Mouse (Mus musculus) gastrocnemius, adult 18-20 months (tissue): ENCODE data around the gene Kcnc3. TPM values are rescaled to one million over a fixed set of nuclear protein-coding genes. Genes with fewer than 3 reads are reported as not detected.
A peak's percentile ranks its signal among the peaks of the same experiment; 100 is the strongest.

Experiments
- DNase-seq: peaks from one replicate; pipeline ENCODE4 v3.0.0; 2021; ENCODE audit warnings: low spot score
- long read RNA-seq, 2 experiments: library from polyadenylated mRNA; stranded (forward); transcript quantifications; one replicate each; pipeline ENCODE4 v2.0.0; 2021
- total RNA-seq, 2 experiments: library from RNA; stranded (reverse); gene quantifications; 2 replicates each; pipeline ENCODE4 v1.2.3; 2021

Kcnc3 gene
- 1 to 10 TPM; 3.7 to 5.1 TPM for total RNA-seq
- long read RNA-seq, experiment 1, partial matches to known transcripts: 0 of 3 reads
- long read RNA-seq, experiment 1, other reads (novel, unspliced or antisense): 3 of 3 reads
- long read RNA-seq, experiment 2, partial matches to known transcripts: 0 of 3 reads
- long read RNA-seq, experiment 2, other reads (novel, unspliced or antisense): 3 of 3 reads

DNA sequence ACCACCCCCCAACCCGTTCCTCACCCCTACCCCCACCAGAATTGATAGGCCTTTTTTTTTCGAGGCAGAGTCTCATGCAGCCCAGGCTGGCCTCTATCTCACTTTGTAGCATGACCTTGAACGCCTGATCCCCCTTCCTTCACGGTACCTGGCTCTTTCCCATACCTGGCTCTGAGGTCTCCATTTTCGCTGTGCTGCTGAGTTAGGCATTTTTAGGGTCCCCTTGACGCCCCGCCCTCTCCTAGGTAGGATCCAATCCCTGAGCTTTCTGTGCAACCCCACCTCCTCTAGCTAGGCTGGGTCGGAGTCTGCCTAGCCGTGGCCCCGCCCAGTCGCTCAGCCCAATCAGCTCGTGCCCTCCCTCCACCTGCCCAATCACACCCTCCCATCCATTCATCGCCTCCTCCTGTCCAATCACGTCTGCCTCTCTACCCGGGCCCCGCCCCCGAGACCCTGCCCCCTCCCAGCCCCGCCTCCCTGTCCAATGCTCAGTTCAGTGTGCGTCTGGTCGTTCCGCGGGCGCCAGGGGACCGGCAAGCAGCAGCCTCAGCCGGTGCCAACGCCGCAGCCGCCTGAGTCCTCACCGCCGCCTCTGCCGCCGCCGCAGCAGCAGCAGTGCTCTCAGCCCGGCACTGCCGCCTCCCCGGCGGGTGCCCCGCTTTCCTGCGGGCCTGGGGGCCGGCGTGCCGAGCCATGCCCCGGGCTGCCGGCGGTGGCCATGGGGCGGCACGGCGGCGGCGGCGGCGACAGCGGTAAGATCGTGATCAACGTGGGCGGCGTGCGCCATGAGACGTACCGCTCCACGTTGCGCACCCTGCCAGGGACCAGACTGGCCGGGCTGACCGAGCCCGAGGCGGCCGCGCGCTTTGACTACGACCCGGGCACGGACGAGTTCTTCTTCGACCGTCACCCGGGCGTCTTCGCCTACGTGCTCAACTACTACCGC, at the start of gene Kcnc3:
Gene Kcnc3, plus strand, starts transcription at position 263 of the 946 bp plus-strand sequence.
- DNase-seq: peak; percentile 87

DNA sequence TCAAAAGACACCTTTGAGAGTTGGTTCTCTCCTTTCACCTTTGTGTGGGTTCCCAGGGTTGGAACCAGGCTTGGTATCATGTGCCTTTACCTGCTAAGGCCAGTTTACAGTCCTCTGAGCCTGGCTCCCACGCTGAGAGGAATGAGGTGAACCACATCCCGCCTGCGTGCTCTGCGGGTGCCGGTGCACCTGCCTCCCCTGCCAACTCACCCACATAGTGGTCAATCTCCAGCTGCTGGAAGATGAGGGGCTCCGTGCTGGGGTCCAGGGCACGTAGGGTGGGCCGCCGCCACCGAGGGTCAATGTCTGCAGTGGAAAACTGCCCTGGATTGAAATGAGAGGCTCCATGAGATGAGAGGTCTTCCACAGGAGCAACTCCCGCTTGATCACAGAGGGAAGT, 47.9 kb upstream of the Kcnc3 start:
- DNase-seq: no peak

DNA sequence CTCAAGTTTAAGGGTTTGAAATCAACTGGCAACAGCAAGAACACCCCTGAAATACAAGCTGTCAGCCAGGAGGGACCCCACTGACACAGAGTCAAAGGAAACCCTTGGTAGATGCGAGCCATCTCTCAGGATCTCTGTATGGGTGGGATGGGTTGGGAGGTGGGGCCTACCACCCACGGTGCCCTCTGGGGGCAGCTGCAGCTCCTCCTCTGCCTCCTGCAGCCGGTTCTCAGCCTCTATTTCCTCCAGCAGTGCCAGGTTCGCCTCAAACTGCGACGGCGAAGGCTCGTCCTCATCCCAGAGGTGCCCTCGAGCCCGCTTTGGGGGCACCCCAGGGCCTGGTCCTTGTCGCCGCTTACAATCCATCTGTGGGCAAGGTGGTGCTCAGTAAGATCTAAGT, 47.4 kb upstream of the Kcnc3 start:
- no peak for DNase-seq

DNA sequence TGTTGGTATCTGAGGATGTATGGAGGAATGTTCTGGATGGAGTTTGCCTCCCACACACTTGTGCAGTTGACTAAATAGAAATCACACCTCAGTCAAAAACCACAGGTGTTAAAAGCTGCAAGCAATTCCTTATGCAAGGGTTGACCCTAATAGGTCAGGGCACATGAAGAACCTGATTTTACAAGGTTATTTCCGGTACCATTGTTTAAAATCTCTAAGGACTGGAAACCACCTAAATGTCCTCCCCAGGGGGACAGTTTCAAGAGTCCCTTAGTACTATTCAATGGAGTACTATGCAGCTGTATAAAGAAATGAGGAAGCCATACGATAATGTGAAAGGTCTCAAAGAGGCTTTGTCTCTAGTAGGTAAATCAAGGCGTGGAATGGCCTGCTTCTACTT, 44.2 kb upstream of the Kcnc3 start:
- DNase-seq: no peak

DNA sequence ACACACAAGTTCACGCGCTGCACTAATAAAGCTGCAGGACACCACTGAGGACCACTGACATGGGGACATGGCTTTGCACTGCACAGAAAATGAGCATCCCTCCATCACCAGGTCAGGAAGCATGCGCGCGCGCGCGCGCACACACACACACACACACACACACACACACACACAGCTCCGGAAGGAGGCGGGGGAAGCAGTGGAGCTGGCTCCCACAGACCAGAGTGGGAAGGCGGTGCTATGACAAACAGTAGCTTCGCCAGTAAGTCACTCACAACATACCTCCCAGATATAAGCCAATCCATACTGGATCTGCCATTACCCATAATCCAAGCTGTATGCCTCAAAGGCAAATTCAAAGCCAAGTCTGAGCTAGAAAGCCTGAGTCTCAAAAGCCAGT, 43.4 kb upstream of the Kcnc3 start:
- DNase-seq: no peak

DNA sequence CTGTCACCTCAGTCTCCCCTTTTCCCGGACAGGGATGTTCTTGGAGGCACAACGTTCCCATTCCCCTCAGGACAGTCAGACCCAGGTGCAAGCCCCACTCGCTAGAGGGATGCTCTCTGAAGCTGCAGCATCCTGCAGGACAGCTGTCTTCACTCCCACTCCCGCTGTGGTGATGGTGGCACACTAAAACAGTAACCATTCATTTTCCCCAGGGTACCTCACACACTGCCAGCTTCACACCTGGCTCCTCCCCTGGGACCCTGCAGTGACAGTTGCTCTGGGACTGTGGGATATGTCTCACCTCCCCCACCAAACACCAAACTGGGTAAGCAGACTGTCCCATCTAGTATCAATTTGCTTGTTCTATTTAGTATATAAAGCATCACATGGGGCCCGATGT, 42.7 kb upstream of the Kcnc3 start:
- no peak for DNase-seq

DNA sequence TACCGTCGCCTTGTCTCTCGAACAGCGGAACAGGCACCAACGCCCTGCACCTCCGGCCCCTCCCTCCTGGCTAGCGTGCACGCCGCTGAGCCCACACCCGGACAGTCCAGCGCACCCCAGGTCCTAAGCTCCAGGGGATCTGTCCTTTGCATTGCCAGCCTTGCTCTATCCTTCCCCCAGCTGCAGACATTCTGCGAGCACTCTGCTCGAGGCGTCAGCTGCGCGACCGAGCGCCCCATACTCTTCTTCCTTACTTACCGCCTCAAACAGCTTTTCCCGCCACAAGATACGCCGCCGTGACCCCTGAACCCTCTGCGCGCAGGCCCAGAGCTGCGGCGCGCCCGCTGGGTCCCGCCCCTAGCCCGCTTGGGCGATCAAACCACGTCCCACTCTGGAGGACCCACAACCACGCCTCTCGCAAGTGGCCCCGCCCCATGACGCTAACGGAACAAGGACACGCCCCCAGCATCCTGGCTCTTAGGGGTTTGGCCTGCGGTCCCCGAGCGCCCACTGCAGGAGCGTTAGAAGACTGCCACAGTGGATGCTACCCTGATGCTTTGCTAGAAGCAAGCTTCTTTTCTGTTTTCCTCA, 41.9 kb upstream of the Kcnc3 start, which contains the start of gene Pold1:
Gene Pold1, minus strand, starts transcription at position 353 of the 591 bp plus-strand sequence.
- DNase-seq: peak; percentile 100

DNA sequence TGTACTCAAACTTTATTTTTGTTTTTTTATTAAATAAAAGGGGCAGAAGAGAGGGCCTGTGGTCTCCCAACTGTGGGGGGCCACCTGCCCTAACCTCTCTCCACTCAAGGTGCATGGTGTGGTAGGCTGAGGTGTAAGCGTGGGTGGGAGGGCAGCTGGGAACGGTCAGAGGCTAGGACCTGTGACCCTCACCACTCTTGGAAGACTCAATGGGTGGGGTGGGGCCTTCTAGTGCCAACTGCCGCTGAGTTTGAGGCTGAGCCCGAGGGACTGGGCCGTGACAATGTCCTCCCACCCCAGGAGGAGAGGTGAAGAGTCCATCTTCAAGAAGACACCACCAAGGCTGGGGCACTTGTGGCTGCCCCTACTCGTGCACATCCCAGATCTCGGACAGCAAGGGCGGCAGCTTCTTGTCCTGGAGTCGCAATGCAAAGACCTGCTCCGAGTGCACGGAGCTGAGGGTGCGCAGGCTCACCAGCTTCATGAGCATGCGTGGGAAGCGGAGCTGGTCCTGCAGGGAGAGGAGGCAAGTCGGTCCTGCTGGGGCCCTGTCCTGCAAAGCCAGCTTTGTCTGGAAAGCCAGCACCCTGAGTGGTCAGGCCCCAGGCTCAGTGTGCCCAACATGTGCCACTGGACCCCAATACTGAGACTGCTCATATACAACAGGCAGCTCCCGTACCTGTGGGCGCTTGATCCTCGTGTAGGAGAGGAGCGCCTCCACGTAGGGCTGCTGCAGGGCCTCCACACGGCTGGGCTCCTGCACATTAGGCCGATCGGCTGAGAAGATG, 40.6 kb upstream of the Kcnc3 start:
- DNase-seq: no peak

DNA sequence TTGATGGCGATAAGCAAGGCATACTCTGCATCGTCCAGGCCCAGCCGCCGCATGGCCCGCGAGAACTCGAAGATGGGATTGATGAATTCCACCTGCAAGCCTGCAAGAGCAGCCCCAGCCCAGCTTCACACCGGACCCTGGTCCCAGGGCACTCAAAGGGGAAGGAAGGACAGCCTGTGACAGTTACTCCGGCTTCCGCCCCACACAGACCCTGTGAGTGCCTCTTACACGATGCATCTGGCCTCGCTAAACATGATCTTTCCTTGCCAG, 40.1 kb upstream of the Kcnc3 start:
- no peak for DNase-seq

DNA sequence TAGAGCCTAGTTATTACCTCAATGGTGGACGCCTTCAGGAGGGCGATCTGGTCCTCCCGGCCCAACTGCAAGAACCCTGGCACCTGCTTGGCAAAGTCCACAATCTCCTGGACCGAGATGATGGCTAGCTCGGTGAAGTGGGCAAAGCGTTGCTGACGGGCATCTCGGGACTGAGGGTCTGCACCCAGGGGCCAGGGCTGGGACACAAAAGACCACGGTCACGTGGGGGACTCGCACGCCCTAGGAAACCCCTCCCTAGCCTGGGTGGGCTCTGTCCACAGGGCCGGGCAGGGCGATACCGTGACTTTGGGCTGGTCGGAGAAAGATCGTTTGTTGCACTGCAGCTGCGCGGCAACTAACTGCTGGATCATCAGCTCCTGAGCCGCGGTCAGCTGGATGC, 39.2 kb upstream of the Kcnc3 start:
- no peak for DNase-seq

DNA sequence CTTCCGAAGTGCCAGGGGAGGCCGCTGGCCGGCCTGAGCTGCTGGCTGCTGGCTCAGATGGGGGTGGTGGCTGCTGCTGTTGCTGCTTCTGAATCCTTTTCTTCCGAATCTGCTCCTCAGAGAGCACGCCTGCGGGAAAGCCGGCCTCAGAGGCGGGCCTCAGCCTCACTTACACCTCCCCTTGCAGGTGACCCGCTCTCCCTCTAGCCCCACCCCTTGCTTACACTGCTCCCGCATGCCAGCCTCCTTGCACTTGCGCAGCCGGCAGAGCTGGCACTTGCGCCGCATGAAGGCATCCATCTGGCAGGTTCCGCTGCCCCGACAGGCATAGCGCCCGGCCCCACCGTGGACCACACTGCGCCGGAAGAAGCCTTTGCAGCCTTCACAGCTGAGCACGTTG, 38.7 kb upstream of the Kcnc3 start:
- no peak for DNase-seq

DNA sequence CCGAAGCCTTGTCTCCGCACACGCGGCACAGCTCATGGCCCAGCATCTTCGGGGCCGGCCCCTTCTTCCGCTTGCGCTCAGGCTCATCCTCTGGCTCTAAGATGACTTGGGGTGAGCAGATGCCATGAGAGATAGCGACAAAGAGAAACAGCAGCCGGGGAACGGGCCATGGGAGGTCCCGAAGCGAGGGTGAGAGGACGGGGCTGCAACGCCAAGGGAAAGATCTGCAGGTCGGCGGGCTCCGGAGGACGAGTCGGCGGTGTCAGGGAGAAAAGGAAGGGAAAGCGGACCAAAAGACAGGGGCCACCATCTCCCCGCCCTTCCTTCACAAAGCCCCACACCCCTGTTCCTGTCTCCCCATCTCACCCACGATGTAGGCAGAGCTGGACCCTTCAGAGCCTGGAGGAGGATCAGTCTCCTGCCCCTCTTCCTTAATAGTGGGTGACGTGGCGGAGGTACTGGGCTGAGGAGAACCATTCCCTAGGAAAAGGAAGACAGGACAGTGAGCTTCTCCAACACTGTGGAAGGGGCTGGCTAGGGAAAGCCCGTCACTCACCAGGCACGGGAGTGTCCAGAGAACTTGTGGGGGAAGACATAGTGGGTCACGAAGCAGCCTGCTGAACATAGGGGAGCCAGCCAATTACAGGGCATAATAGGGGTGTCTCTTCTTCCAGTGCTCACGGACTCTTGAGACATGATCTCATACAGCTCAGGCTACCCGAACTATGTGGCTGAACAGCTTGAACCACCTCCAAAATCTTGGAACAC, 38.1 kb upstream of the Kcnc3 start:
- DNase-seq: no peak

DNA sequence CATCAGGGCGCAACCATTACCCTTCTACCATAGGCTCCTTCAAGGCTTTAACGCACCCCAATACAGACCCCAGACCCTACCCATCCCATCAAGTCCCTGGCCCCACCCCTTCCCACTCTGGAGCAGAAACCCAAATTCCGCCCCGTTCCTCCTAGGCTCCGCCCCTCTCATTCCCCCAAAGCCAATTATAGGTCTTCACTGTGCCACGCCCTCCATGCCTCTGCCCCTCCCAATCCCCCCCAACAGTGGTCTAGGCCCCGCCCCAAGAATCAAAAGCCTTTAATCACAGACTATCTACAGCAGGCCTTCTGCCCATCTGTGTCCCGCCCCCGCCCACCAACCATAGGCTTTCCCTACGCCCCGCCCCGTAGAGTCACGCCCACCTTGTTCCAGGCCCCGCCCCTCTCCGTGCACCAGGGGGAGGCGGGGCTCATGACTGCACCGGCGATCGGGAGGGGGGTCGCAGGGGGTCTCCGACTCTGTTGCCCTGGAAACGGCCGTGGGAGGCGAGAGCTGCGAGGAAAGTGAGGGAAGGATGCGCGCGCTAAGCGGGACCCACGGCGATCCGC, 37.2 kb upstream of the Kcnc3 start:
- peak; percentile 79 for DNase-seq

DNA sequence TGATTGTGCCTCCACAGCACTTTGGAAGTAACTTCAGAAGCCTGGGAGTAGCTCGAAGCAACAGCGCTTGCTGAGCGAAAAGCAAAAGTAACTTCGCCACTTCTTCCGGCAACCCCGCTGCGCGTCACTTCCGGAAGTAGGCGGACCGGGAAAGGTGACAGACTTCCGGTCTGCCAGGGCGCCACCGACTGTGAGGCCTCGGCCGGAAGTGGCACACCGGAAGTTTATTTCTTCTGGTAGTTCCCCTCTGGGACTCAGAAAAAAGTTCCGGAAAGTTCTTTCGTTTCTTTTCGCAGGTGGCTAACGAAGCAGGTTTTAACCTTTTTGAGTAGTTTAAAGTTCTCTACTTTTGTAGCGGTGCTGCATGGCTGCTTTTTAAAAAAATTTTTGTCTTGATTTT, 36.6 kb upstream of the Kcnc3 start, which contains the start of gene Nr1h2:
Gene Nr1h2, minus strand, starts transcription at position 126 of the 400 bp plus-strand sequence.
- peak; percentile 97 for DNase-seq

DNA sequence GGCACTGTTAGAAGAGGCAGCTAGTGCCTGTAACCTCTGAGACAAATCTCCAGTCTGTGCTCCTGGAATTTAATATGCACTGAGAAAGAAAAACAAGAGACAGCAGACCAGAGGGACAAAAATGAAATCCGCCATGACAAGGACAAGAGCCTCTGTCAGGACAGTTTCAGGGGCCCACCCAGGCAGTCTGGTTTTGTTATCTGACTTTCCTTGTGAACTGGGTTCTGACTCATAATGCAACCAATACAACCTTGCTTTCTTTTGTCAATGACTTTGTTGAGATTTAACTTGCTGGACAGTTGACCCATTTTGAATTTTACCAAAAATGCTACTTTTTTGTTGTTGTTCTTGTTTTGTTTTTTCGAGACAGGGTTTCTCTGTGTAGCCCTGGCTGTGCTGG, 32.8 kb upstream of the Kcnc3 start:
- no peak for DNase-seq

DNA sequence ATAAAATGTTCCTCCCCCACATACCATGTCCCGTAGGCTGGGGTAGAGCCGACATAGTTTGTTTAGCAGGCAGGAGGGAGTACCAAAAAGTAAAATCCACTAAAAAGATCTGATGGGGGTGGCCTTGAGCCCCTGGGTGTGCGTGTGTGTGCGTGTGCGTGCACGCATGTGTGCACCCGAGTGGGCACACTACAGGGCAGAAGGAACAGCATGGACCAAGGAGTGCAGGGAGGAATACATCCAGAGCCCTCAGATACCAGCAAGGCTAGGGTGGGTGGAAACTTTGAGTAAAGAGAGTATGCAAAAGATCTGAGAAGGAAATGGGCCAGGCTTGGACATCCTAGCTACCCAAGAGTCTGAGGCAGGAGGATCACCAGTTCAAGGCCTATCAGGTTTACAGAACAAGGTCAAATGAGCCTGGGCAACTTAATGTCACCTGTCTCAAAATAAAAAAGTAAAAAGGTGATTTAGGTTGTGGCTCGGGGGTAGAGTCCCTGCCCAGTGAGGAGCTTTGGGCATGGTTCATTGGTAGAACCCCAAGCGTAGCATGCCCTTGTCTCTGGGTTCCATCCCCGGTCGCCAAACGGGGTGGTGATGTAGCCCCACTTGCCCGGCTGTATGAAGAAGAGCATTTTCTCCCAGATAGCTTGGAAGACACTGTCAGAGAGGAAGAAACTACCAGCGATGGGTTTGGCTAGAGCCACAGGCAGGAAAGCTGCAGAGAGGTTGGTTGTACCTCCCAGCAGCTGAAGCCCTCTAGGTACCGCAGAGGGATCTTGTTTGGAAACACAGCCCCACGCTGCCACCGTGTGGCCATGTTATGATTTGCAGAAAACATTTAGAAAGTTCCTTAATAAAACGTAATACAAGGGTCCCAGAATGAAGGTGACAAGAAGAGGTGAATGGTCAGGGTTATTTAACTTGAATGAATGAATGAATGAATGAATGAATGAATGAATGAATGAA, 29.7 kb upstream of the Kcnc3 start:
- DNase-seq: peak; percentile 75

DNA sequence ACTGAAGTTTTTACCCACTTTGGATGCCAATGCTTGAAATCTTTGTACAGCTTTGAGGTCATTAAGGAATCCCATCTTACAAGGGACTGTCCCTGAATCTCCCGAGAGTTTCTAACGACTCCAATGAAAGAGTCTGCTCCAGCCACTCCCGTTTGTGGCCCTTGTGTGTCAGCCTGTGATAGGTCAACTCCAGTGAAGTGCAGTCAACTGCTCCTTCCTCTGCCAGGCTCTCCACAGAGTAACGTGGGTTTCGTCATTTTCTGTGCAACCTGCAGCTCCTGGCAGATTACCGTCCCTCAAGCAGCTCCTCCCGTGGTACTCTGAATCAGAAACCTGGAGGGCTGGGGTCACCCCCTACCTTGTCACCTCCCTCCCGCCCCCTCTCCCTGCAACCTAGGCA, 27.2 kb upstream of the Kcnc3 start:
- no peak for DNase-seq

DNA sequence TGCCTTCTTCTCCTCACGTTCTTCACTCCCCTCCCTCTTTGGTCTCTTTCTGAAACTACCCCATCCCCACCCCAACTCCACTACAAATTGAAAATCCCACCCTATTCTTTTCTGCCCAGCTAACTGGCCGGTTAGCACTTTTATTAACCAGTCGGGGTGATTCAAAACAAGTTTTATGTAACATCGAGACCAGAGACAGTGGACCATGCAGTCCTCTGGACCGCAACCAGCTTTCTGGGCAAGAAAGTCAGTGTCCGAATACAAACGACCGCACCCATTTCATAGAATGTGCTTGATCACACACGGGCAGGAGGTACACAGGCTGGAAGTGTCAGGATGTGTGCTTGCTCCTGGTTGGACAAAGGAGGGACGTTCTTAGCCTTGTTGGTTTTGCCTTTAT, 26.0 kb upstream of the Kcnc3 start:
- DNase-seq: no peak

DNA sequence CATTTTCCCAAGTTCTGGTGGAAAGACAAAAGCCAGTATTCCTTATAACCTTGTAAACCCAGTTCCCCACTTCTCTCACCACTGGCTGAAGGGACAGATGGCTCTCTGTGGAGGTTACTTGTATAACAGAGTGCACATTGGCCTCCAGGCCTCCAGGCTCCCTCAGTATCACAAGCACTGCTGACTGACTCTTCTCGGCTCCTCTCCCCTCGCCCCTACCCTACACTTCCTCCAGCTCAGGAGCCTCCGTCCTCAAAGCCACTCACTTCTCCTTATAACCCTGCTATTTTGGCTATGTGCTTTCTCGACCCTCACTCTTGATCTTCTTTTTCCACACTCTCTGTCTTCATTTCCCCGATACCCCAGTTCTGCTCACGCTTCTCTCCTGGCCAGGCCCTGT, 25.1 kb upstream of the Kcnc3 start:
- no peak for DNase-seq

DNA sequence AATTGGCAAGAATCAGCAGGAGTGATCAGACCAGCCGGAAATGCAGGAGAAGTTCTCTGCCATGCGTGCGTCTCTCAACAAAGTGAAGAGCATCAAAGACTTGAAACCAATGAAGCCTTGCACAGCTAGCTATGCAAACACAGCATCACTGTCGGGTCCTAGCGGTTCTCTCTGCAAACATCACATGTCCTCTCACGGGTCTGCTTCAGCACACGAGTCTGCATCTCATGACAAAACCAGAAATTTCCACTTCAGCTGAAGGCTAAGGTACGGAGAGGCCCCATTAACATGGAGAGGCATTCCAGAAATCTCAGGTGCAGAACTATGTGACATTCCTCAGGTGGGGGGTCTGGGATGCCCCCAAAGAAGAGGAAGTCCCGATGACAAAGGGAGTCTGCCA, 21.7 kb upstream of the Kcnc3 start:
- no peak for DNase-seq
